Mouse (Mus musculus): ENCODE results near the gene Ank. TPM values are rescaled to one million over a fixed set of nuclear protein-coding genes. Genes with fewer than 3 reads are reported as not detected.

Ank gene
- total and polyA plus RNA-seq, 3 experiments, result 0.04 to 0.15 TPM; not detected in 1

DNA sequence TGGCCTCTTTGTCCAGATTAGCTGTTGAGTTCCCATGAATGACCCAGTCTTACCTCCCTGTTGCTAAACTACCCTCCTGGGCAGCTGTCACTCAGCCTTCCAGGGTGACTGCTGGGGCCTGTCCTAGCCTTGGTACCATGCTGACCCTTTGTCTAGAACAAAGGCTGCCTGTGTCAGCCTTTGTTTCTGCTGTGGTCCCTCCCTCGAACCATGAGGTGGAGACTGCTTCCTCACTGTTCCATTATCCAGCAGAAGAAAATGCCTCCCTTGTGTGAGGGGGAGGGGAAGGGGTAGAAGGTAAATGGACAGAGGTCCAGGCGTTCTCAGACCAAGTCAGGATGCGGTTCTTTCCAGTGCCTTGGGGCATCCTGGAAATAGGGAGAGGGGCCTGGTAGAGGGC, 115.2 kb downstream of the Ank start:
- TF ChIP-seq USF2 (IDR thresholded peaks at IDR 0.05; ENCODE audit: borderline replicate concordance in 1 of 2, insufficient read depth in 1 of 2, low read depth in 1 of 2, low read length in 2 of 2), result no peak
- no peak for TF ChIP-seq RCOR1 (IDR thresholded peaks at IDR 0.05; ENCODE audit: low read depth, low read length)
- no peak for TF ChIP-seq GATA1 (IDR thresholded peaks at IDR 0.05; ENCODE audit: low read depth, low read length)
- TF ChIP-seq NELFE (IDR thresholded peaks at IDR 0.05; ENCODE audit: low read depth, low read length), result no peak
- no peak for TF ChIP-seq TAL1 (IDR thresholded peaks at IDR 0.05; ENCODE audit: low read length)
- TF ChIP-seq JUND (IDR thresholded peaks at IDR 0.05; ENCODE audit: low read depth, low read length), result no peak
- TF ChIP-seq MYB (IDR thresholded peaks at IDR 0.05; ENCODE audit: low read depth, low read length), result no peak
- TF ChIP-seq ELF1 (IDR thresholded peaks at IDR 0.05; ENCODE audit: low read depth, low read length), result no peak
- no peaks in the 10 kb centered on the region for H3K36me3 ChIP-seq (ENCODE audit: control insufficient read depth in 1 of 2, insufficient read depth in 2 of 2, low read length in 2 of 2)
- no peaks in the 10 kb centered on the region for H3K79me2 ChIP-seq (ENCODE audit: control insufficient read depth, insufficient read depth, low read length, poor library complexity)
- no peaks in the 10 kb centered on the region for H3K27me3 ChIP-seq (ENCODE audit: control insufficient read depth in 1 of 2, insufficient read depth in 2 of 2, low read length in 2 of 2)
- no peak overlapping the region for H3K9ac ChIP-seq (ENCODE audit: control insufficient read depth, low read depth, low read length, poor library complexity, severe bottlenecking)
- H3K9me3 ChIP-seq (replicated peaks; ENCODE audit: insufficient read depth, low read length), result no peaks in the 10 kb centered on the region
- H3K4me1 ChIP-seq (ENCODE audit: control insufficient read depth in 1 of 2, insufficient read depth in 2 of 2, low read length in 2 of 2), result no peaks in the 10 kb centered on the region
- no peak overlapping the region for H3K4me3 ChIP-seq (ENCODE audit: control insufficient read depth in 1 of 2, insufficient read depth in 1 of 2, low read depth in 2 of 2, low read length in 2 of 2)
- DNase-seq (ENCODE audit: low read depth, low spot score), result no peak
- no peak overlapping the region for H3K27ac ChIP-seq (ENCODE audit: control insufficient read depth, low read depth, low read length)

DNA sequence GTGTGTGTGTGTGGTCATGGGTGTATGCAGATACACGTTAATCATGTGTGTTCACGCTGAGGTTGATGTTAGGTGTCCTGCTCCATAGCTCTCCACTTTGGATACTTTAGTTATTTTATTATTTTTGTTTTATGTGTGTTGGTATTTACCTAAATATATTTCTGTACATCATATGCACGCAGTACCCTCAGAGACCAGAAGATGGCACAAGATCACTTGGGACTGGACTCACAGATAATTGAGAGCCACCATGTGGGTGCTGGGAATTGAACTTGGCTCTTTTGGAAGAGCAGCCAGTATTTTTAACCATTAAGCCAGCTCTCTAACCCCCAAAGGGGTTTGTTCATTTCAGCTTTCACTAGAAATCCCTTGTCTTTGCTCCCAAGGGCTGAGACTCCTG, 116.0 kb downstream of the Ank start:
- no peaks in the 10 kb centered on the region for H3K9me3 ChIP-seq (replicated peaks; ENCODE audit: insufficient read depth, low read length)
- no peaks in the 10 kb centered on the region for H3K4me1 ChIP-seq (ENCODE audit: control insufficient read depth in 1 of 2, insufficient read depth in 2 of 2, low read length in 2 of 2)
- TF ChIP-seq JUND (IDR thresholded peaks at IDR 0.05; ENCODE audit: low read depth, low read length), result no peak
- TF ChIP-seq GATA1 (IDR thresholded peaks at IDR 0.05; ENCODE audit: low read depth, low read length), result no peak
- no peak for TF ChIP-seq NRF1 (IDR thresholded peaks at IDR 0.05; ENCODE audit: insufficient read depth, low read depth, low read length, poor library complexity, severe bottlenecking)
- no peak for TF ChIP-seq TAL1 (IDR thresholded peaks at IDR 0.05; ENCODE audit: low read length)
- TF ChIP-seq RCOR1 (IDR thresholded peaks at IDR 0.05; ENCODE audit: low read depth, low read length), result no peak
- no peak for TF ChIP-seq MYB (IDR thresholded peaks at IDR 0.05; ENCODE audit: low read depth, low read length)
- TF ChIP-seq SMC3 (IDR thresholded peaks at IDR 0.05; ENCODE audit: low read depth, low read length), result peak; percentile 72
- TF ChIP-seq TCF12 (IDR thresholded peaks at IDR 0.05; ENCODE audit: low read depth, low read length), result no peak
- TF ChIP-seq ZC3H11A (IDR thresholded peaks at IDR 0.05; ENCODE audit: low read depth, low read length), result peak; percentile 37; the same call in 1 of the 2 replicates
- TF ChIP-seq POLR2AphosphoS2 (IDR thresholded peaks at IDR 0.05; ENCODE audit: low read length), result no peak
- TF ChIP-seq CTCF (IDR thresholded peaks at IDR 0.05 in 2 of 3, conservative IDR thresholded peaks at IDR 0.05 in 1 of 3; ENCODE audit: control insufficient read depth in 1 of 3, insufficient read depth in 1 of 3, low read depth in 2 of 3, low read length in 3 of 3, poor library complexity in 1 of 3, severe bottlenecking in 1 of 3), result peak; percentile 38 to 74 (median 61); a peak in 5 of 6 replicates
- TF ChIP-seq RAD21 (IDR thresholded peaks at IDR 0.05; ENCODE audit: low read depth, low read length), result peak; percentile 67
- H3K9ac ChIP-seq (ENCODE audit: control insufficient read depth, low read depth, low read length, poor library complexity, severe bottlenecking), result no peak overlapping the region
- DNase-seq (ENCODE audit: low read depth, low spot score), result peak; percentile 71
- H3K36me3 ChIP-seq (ENCODE audit: control insufficient read depth in 1 of 2, insufficient read depth in 2 of 2, low read length in 2 of 2), result no peaks in the 10 kb centered on the region
- H3K79me2 ChIP-seq (ENCODE audit: control insufficient read depth, insufficient read depth, low read length, poor library complexity), result no peaks in the 10 kb centered on the region
- H3K4me3 ChIP-seq (ENCODE audit: control insufficient read depth in 1 of 2, insufficient read depth in 1 of 2, low read depth in 2 of 2, low read length in 2 of 2), result no peak overlapping the region
- no peak overlapping the region for H3K27ac ChIP-seq (ENCODE audit: control insufficient read depth, low read depth, low read length)
- no peaks in the 10 kb centered on the region for H3K27me3 ChIP-seq (ENCODE audit: control insufficient read depth in 1 of 2, insufficient read depth in 2 of 2, low read length in 2 of 2)

Measured in MEL (cell line).